Mouse (Mus musculus) left cerebral cortex, postnatal 36 days (tissue): Measurements from ENCODE around the gene Trip12. TPM values are rescaled to one million over a fixed set of nuclear protein-coding genes. Genes with fewer than 3 reads are reported as not detected.

Source experiments
- DNase-seq, 2 experiments: peaks; one replicate each; pipeline ENCODE4 v3.0.0; 2021 to 2022; ENCODE audit warnings: low spot score in 2 of 2, mixed read lengths in 1 of 2
- intact Hi-C: fragments of 180-260 bp; cut with DNase I; formaldehyde crosslinking; loops from one replicate; pipeline ENCODE4 v1.15.1; 2025
- total RNA-seq, 2 experiments: library from RNA; stranded (reverse); gene quantifications; 2 replicates each; pipeline ENCODE4 v1.2.3; 2021

The Trip12 gene
- total RNA-seq, 2 experiments from 2014 or later: 174 to 220 TPM

DNA sequence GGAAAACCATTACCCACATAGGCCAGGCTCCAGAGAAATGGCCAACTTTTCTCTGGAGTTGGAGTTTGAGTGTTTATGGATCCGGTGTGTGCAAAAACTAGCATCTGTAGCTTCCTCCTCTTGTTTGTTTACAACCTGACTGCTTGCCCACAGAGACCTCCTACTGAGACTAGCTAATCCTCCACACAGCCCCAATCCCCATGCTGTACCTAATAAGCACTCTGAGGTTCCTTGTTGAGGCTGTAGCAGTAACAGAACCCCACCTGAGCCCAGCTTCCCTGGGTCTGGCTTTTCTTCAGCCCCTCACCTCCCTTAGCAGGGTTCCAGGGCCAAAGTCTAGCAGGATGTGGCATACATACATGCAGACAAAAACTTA, 20.9 kb upstream of the Trip12 start:
- intact Hi-C loops: no loop called here
- DNase-seq: no peak

DNA sequence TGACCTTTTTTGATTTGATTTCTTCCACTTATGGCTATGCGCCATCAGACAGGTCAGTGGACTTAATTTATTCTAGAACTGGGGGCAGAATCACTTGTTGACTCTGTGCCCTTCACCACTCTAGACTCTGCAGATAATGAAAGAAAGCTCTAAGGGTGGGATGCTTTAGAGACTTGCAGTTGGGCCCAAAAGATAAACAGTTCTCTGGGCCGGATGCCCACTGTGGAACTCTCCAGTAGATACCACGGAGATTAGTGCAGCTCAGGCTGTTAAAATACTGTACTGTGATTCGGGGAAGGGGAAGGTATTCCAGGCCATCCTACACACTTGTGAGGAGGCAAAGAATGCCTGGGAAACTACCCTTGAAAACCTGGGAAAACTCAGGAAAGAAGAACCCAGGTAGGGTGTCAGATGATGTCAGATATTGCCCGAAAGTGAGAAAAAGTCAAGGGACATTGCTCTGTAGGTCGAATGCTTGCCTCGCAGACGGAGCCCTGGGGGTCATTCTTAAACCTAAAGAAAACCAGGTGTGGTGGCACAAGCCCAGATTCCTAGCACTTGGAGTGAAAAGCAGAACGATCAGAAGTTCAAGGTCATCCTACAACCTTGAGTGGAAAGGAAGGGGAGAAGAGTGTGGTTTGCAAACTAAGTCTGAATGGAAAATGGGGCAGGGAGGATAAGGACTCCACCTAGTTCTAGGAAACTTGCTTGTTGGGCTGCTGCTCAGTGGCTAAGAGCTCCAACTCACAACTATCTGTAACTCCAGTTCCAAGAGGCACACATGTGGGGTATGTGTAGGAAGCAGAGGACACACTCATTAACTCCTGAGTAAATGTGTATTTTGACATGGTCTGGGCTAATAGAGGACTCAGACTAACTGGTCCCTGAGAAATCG, 20.3 kb upstream of the Trip12 start:
- no peak for DNase-seq
- intact Hi-C loops: no loop called here

DNA sequence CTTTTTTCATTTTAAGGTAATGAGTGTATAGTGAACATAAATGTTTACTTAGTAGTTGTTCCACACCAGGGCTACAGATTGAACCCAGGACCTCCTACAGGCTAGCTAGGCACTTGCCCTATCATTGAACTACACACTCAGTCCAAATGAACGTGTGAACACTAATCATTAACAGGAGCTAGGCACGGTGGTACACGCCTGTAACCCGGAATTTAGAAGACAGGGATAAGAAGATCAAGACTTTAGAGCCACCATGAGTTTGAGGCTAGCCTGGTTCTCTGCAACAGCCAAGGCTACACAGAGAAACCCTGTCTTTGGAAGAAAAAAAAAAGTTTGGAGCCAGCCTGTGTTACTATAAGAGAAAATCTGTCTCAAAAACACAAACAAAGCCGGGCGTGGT, 19.3 kb upstream of the Trip12 start:
- intact Hi-C loops: no loop called here
- no peak for DNase-seq

DNA sequence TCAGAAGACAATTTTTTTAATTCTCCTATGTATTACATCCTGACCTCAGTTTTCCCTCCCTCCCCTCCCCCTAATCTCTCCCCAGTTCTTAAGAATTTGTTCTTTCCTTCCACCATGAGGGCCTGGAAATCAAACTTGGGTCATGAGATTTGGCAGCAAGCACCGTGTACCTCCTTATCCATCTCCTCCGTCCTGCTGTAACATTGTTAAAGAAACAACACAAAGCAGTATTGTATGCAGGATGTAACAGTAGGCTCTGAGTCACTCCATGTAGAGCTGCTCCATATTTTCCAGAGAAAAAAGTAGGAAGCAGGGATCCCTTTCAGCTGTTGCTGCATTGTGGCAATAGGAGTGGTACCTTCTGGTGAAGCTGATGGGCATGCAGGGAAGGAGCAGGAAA, 15.4 kb upstream of the Trip12 start:
- no peak for DNase-seq
- intact Hi-C loops: no loop called here

DNA sequence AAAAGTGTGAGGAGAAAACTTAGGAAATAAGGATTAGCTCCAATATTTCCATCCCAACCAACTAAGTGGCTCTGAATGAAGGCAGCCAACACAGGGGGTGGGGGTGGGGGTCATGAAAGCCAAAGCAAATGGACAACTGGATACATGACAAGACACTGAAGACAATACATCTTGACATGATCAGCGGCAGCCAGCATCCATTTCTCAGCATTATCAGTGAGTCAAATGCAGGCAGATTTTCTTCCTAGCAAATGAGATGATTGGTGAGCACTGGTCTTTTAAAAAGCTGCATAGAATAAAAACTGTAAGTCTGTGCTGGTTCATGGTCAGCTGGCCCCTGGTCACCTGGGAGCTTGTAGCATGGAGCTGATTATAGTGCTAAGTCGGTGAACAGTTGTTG, 14.7 kb upstream of the Trip12 start:
- no peak for DNase-seq
- intact Hi-C loops: no loop called here

DNA sequence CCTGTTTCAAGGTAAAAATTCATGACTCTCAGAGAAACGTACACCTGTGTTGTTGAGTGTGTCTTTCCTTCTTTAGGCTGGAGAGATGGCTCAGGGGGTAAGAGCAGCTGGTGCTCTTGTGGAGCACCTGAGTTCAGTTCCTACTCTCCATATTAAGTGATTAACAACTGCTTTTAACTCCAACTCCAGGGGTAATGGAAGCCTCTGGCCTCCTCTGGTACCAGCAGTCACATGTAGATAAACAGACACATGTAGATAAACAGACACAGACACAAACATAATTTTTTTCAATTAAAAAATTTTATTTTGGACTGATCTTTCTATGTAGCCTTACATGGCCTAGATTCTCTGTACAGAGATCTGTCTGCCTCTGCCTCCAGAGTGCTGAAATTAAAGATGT, 13.4 kb upstream of the Trip12 start:
- intact Hi-C loops: no loop called here

DNA sequence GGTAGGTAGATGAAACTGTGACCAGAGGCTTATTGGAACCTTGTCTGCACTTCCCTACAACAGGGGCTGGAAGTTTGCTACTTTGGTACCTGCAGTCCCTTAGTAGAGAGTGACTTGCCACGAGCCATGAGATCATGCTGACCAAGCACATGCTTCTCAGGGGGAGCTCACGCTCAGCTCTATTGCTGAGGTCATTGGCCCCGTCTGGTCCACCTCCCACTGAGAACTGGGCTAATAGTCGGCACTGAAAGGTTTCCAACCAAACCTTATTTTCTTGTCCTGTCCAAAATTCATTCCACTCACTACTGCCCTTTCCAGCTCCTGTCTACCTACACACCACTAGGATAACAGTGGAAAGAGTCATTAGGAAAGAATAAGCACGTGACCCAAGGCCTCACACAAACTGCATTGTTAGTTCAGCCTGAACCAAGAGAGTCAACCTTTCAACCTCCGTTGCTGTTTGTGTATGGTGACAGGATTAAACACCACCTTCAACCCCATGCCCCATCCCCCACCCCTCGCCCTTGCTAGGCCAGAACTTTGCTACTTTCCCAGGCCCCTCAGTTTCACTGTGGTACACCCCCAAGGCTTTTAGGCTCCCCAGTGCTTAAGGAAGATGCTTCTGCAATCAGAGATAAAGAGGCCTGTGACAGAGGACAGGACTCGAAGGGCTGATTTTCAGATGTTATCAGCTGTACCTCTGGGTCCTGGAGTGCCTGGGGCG, 11.4 kb upstream of the Trip12 start:
- no peak for DNase-seq
- intact Hi-C loops: no loop called here

More for the DNA sequence above, 13.4 kb upstream of the Trip12 start:
- no peak for DNase-seq

DNA sequence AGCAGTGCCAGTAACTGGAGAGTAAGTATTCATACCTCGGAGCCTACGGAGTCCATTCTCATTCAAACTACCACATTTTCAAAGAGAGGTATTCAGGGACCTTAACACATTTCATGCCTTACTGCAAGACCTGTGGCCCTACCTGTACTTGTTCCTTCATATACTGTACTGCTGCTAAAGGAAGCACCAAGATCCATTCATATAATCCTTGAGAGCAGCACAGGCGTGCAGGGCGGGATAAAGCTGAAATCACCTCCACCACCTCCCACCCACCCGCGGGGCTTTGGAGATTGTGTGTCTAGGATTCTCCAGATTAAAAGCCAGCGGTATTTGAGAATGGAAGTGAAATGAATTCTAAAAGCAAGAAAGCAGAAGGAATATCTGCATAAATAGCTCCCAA, 10.2 kb upstream of the Trip12 start:
- DNase-seq: no peak
- intact Hi-C loops: no loop called here

DNA sequence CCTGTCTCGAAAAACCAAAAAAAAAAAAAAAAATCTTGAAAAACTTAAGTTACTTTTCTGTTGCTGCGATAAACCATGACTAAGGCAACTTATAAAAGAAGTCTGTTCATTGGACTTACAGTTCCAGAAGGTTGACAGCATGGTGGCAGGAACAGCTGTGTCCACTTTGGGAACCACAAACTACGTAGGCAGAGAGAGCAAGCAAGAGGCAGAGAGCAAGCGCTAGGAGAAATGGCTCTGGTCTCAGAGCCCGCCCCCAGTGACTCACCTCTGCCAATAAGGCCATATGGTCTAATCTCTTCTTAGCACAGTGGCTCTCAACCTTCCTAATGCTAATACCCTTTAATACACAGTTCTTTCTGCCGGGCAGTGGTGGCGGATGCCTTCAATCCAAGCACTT, 9.5 kb upstream of the Trip12 start:
- no peak for DNase-seq
- intact Hi-C loops: no loop called here

DNA sequence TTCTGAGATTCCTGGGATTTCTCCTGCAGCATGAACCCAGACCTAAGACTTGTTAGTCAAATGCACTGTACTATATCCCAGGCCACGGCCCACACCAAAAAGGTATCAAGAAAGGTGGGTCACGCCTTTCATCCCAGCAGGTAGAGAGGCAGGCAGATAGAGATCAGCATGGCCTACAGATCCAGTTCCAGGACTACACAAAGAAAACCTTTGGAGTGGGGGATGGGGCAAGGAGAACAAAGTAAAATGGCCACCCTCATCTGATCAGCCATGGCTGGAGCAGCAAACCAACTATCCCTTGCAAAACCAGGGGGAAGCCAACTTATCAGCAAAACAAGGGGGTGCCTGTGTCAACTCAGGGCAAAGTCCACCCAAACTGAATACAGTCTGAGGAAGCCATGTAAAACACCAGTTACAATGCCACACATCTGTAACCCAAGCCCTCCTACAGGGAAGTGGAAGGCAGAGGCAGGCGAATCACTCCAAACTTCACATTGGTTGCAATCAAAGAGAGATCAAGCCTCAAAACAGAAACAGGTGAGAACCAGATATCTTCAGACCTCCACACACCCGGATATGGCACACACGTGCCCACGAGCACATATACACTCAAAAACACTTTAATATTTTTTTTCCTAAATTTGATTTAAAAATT, 8.6 kb upstream of the Trip12 start:
- intact Hi-C loops: no loop called here
- no peak for DNase-seq

DNA sequence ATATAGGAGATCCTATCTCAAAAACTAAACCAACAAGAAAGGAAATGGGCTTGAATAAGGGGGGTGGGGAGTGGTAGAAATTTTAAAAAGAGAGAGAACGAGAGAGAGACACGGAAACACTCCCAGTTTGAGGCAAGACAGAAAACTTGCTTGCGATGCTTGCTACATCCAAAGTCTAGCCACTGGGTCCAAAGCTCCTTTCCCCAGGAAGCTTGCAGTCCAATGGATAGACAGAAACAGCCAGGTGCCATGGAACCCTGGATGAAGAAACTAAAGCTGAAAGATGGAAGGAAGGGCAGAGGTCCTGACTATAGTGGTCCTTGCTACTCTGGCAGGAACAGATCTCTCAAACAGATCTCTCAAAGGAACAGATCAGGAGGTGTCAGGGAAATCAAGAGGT, 8.0 kb upstream of the Trip12 start:
- no peak for DNase-seq
- intact Hi-C loops: no loop called here

DNA sequence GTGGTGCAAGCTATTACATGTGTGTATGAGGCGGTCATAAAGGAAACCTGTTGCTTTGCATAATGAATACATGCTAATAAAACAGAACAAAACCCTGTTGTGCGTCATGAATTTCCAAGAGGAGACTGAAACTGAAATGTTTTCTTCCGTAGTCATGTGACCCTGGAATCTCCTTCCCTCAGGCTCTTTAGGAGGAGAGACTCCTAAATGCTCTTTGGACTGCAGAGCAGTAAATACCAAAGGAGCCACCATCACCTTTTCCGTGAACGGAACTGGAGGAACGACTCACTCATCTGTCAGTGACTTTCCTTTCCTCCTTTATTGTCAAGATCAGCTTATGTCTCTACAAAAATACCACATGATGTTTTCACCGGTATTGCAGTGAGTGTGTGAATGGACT, 7.4 kb upstream of the Trip12 start:
- intact Hi-C loops: no loop called here
- DNase-seq: no peak

DNA sequence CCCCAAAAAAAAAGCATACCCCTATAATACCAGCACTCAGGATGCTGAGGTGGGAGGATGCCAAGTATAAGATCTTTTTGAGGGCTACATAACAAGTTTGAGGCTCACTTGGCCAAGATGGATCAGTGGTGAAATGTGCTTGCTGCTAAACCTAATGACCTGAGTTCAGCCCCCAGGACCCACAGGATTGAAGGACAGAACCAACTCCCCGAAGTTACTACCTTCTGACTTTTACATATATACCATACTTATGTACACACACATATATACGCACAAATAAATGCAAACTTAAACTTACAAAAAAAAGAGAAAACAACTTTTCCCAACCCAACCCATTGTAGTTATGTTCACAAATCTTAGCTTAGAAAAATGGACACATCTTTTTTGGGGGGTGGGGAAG, 3.0 kb upstream of the Trip12 start:
- DNase-seq: no peak
- intact Hi-C loops: no loop called here

DNA sequence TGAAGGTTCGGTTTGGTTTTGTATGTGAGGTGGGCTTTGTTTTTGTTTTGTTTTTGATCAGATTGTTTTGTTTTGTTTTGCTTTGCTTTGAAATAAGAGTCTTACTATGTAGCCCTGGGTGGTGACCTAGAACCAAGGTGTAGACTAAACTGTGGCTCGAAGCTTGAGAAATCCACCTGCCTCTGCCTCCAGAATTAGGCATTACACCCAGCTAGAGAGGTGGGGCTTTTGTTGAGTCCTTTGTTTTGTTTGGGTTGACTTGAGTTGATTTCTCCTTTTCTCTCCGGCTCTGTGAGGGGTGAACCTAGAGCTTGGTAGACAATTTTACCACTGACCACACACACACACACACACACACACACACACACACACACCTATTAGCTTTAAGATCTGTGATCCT, 745 bp upstream of the Trip12 start:
- DNase-seq: no peak
- intact Hi-C loops: no loop called here

DNA sequence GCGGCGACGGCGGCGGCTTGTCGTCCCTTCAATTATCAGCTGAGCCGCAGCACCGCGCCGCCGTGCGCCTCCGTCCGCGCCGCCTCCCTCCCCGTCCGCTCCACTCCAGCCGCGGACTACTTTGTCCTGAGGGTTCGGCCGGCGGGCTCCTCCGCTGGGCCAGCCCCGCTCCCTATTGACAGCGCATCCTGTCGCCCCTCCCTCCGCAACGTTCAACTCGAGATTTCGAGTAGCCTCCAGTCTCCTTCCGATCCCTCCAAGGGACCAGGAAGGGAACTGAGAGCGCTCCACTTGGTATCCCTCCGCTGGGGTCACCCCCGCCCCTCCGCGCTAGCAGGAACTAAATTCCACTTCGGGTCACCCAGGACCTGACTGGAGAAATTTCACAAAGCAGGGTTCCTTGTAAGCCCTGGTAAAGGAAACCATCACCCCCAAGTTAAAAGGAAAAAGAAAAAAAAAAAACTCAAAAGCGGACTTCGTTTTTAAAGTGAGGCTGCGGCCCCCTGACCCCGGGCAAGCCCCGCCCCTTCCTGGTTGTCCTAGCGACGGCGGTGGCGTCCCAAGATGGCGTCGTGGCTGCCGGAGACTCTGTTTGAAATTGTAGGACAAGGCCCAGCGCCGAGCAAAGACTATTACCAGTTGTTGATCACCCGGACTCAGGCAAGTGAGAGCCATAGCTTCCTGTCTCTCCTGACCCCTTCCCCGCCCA, 853 bp downstream of the Trip12 start, which contains the start of gene Fbxo36:
TSS of gene Fbxo36 (plus strand) at position 533 of the 709 bp plus-strand sequence.
- DNase-seq: peak; percentile 92 to 94
- intact Hi-C loops: loop anchor here (5.0 kb wide), 2 partner anchors 57 to 93 kb away; no protein-coding TSS in a partner anchor

DNA sequence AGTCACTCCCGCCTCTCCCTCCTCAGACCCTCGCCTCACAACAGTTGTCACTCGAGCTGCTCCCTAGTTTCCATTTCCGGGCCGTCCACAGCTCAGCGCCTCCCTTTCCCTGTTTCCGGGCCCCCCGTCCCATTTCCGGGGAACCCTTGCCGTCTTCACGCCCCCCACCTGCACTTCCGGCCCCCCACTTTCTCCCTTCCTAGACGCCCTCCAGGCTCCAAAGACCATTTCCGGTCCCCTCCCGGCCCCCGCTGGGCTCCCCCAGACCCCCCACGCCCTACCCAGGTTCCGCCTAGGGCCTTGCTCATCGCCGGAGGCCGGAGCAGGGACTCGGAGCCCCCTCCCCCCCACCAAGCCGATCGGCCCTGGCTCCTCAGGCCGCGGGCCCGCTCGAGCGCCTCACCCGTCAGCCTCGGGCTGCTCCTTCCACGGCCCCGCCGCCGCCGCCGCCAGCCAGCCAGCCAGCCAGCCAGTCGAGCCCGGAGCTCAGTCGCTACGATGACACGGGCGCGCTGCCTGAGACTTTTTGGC, 1.6 kb downstream of the Trip12 start:
- intact Hi-C loops: loop anchor here (5.0 kb wide), 2 partner anchors 56 to 94 kb away; no protein-coding TSS in a partner anchor
- DNase-seq: peak; percentile 72 to 73

DNA sequence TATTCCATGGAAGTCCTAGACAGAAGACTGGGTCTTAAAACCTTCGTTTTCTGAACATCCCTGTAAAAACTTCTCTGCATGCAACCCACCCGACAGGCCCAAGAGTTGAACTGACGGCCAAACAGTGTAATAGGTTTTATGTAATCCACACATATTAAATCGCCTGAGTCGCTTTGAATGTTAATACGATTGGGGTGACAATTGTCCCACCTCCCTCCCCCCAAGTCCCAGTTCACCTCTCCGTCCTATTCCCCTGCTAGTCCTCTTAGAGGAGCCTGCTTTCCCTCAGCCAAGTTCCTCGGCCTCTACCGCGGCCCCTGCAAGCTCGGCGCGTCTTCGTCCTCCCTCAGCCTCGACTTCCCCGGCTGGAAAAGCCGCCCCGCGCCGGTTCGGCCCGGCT, 2.2 kb downstream of the Trip12 start:
- intact Hi-C loops: loop anchor here (5.0 kb wide), 2 partner anchors 56 to 94 kb away; no protein-coding TSS in a partner anchor
- no peak for DNase-seq

DNA sequence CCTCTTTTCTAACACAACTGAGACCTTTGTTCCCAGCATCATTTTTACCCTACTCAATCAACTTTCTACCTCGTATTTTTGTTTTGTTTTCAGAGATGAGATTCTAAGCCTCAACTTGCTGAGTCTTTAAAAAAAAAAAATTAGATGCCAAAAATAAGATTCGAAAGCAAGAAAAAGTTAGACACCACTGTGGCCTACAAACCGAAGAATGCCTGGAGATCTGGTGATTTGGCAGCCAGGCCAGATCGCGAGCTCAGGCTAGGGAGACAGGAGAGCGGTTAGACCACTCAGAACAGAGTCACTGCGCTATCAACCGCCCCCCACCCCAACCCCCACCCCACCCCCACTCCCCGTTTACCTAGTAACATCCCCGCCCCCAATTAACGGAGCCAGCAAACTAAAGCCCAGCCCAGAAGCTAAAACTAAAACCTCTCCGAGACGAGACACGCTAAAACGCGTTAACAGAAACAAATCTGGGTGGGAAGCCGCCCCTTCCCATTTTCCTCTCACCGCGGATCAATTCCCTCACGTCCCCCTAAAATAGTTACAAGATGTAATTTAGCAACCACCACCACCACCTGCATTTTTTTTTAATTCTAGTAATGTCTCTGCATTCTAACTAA, 2.7 kb downstream of the Trip12 start:
- no peak for DNase-seq
- intact Hi-C loops: loop anchor here (5.0 kb wide), 2 partner anchors 55 to 95 kb away; no protein-coding TSS in a partner anchor

DNA sequence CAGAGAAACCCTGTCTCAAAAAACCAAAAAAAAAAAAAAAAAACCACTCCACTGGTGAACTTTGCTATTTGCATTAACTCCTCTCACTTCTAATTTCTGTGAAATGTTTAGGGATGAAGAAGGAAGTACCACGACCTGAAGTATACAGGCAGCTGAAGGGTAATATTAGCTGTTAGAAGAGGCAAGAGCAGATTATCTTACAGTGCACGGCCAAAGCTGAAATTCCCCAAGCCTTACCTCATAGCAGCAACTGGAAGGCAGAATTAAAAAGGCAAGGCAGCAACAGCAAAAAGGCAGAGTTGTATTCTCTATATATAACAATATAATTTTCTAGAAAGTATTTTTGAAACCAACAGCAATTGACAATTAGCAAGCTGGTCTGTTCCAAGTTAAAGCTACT, 15.2 kb downstream of the Trip12 start:
- DNase-seq: no peak
- intact Hi-C loops: no loop called here
